Mouse (Mus musculus): ENCODE data around the gene Alpl. TPM values are rescaled to one million over a fixed set of nuclear protein-coding genes. Genes with fewer than 3 reads are reported as not detected.

Alpl gene
- total and polyA plus RNA-seq, 3 experiments = not detected

DNA sequence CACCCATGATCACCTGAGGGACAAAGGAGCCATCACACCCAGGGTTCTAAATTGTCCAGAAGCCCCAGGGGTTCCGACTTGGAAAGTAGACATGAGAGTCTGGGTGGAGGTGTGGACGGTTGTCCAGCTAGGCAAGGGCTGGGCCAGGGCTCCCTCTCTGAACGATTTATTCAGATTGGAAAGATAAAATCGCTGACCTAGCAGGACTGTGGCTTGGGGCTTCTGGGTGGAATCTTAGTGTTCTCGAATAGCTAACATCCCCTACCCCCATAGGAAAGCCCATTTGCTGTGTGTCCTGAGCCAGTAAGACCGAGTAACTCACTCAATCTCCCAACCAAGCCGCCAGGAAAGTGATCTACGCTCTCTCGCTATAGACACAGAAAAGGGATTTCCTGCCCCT, 46.5 kb downstream of the Alpl start:
- H3K9ac ChIP-seq (ENCODE audit: control insufficient read depth, low read depth, low read length, poor library complexity, severe bottlenecking) = no peak overlapping the region
- H3K9me3 ChIP-seq (replicated peaks; ENCODE audit: insufficient read depth, low read length) = no peaks in the 10 kb centered on the region
- no peak overlapping the region for H3K27ac ChIP-seq (ENCODE audit: control insufficient read depth, low read depth, low read length)
- TF ChIP-seq ZC3H11A (IDR thresholded peaks at IDR 0.05; ENCODE audit: low read depth, low read length) = no peak
- TF ChIP-seq RAD21 (IDR thresholded peaks at IDR 0.05; ENCODE audit: low read depth, low read length) = no peak
- TF ChIP-seq JUND (IDR thresholded peaks at IDR 0.05; ENCODE audit: low read depth, low read length) = no peak
- TF ChIP-seq POLR2A (IDR thresholded peaks at IDR 0.05; ENCODE audit: control insufficient read depth in 1 of 2, insufficient read depth in 1 of 2, low read depth in 1 of 2, low read length in 2 of 2, poor library complexity in 1 of 2) = no peak
- TF ChIP-seq E2F4 (IDR thresholded peaks at IDR 0.05; ENCODE audit: borderline replicate concordance, low read depth, low read length) = no peak
- TF ChIP-seq EP300 (IDR thresholded peaks at IDR 0.05; ENCODE audit: low read depth in 1 of 2, low read length in 2 of 2) = no peak
- peaks cover 0 to 12% of the 10 kb centered on the region in 2 experiments; a peak in 2 of 4 replicates for H3K4me1 ChIP-seq (ENCODE audit: control insufficient read depth in 1 of 2, insufficient read depth in 2 of 2, low read length in 2 of 2)
- DNase-seq (ENCODE audit: low read depth, low spot score) = no peak
- no peak overlapping the region for H3K4me3 ChIP-seq (ENCODE audit: control insufficient read depth in 1 of 2, insufficient read depth in 1 of 2, low read depth in 2 of 2, low read length in 2 of 2)
- H3K36me3 ChIP-seq (ENCODE audit: control insufficient read depth in 1 of 2, insufficient read depth in 2 of 2, low read length in 2 of 2) = peaks cover 0 to 2% of the 10 kb centered on the region in 2 experiments; a peak in 1 of 4 replicates
- H3K79me2 ChIP-seq (ENCODE audit: control insufficient read depth, insufficient read depth, low read length, poor library complexity) = no peaks in the 10 kb centered on the region
- no peaks in the 10 kb centered on the region for H3K27me3 ChIP-seq (ENCODE audit: control insufficient read depth in 1 of 2, insufficient read depth in 2 of 2, low read length in 2 of 2)

- Histone ChIP-seq H3K27me3 (ENCODE audit: control insufficient read depth in 1 of 2, insufficient read depth in 2 of 2, low read length in 2 of 2) (no peaks in the 10 kb centered on the region), H3K27ac (ENCODE audit: control insufficient read depth, low read depth, low read length) (no peak overlapping the region), H3K9ac (ENCODE audit: control insufficient read depth, low read depth, low read length, poor library complexity, severe bottlenecking) (no peak overlapping the region), H3K79me2 (ENCODE audit: control insufficient read depth, insufficient read depth, low read length, poor library complexity) (no peaks in the 10 kb centered on the region), H3K36me3 (ENCODE audit: control insufficient read depth in 1 of 2, insufficient read depth in 2 of 2, low read length in 2 of 2) (peaks cover 0 to 2% of the 10 kb centered on the region in 2 experiments; a peak in 1 of 4 replicates), H3K4me3 (ENCODE audit: control insufficient read depth in 1 of 2, insufficient read depth in 1 of 2, low read depth in 2 of 2, low read length in 2 of 2) (no peak overlapping the region), H3K9me3 (replicated peaks; ENCODE audit: insufficient read depth, low read length) (no peaks in the 10 kb centered on the region), H3K4me1 (ENCODE audit: control insufficient read depth in 1 of 2, insufficient read depth in 2 of 2, low read length in 2 of 2) (peaks cover 0 to 12% of the 10 kb centered on the region in 2 experiments; a peak in 2 of 4 replicates)
- no peak for DNase-seq (ENCODE audit: low read depth, low spot score)
- TF ChIP-seq ZKSCAN1 (IDR thresholded peaks at IDR 0.05; ENCODE audit: low read depth, low read length) = no peak
- no peak for TF ChIP-seq TBP (IDR thresholded peaks at IDR 0.05; ENCODE audit: low read depth, low read length)
- no peak for TF ChIP-seq NELFE (IDR thresholded peaks at IDR 0.05; ENCODE audit: low read depth, low read length)
- no peak for TF ChIP-seq UBTF (IDR thresholded peaks at IDR 0.05; ENCODE audit: borderline replicate concordance, insufficient read depth, low read depth, low read length)
- no peak for TF ChIP-seq BHLHE40 (IDR thresholded peaks at IDR 0.05; ENCODE audit: borderline replicate concordance, low read depth, low read length)
- TF ChIP-seq CHD2 (IDR thresholded peaks at IDR 0.05; ENCODE audit: low read length) = no peak
- no peak for TF ChIP-seq TCF12 (IDR thresholded peaks at IDR 0.05; ENCODE audit: low read depth, low read length)
- TF ChIP-seq RCOR1 (IDR thresholded peaks at IDR 0.05; ENCODE audit: low read depth, low read length) = no peak
Observed at GRCm38 (mm10) chr4:137748726-137749125, 47.5 kb downstream of the Alpl start.

GRCm38 (mm10) chr4:137747590-137747989, 48.6 kb downstream of the Alpl start:
- Histone ChIP-seq H3K27me3 (ENCODE audit: control insufficient read depth in 1 of 2, insufficient read depth in 2 of 2, low read length in 2 of 2) (no peaks in the 10 kb centered on the region), H3K9me3 (replicated peaks; ENCODE audit: insufficient read depth, low read length) (no peaks in the 10 kb centered on the region), H3K36me3 (ENCODE audit: control insufficient read depth in 1 of 2, insufficient read depth in 2 of 2, low read length in 2 of 2) (peaks cover 0 to 2% of the 10 kb centered on the region in 2 experiments; a peak in 1 of 4 replicates), H3K9ac (ENCODE audit: control insufficient read depth, low read depth, low read length, poor library complexity, severe bottlenecking) (no peak overlapping the region), H3K27ac (ENCODE audit: control insufficient read depth, low read depth, low read length) (no peak overlapping the region), H3K79me2 (ENCODE audit: control insufficient read depth, insufficient read depth, low read length, poor library complexity) (no peaks in the 10 kb centered on the region), H3K4me3 (ENCODE audit: control insufficient read depth in 1 of 2, insufficient read depth in 1 of 2, low read depth in 2 of 2, low read length in 2 of 2) (no peak overlapping the region), H3K4me1 (ENCODE audit: control insufficient read depth in 1 of 2, insufficient read depth in 2 of 2, low read length in 2 of 2) (peaks cover 0 to 12% of the 10 kb centered on the region in 2 experiments; a peak in 2 of 4 replicates)
- no peak for TF ChIP-seq MYC (IDR thresholded peaks at IDR 0.05; ENCODE audit: low read depth, low read length)
- no peak for DNase-seq (ENCODE audit: low read depth, low spot score)
